Mouse (Mus musculus) thymus, adult 2 months (tissue): Measurements from ENCODE around the gene Slc25a39.

Experiments used
- CTCF ChIP-seq: fragments of 200-500 bp; IDR thresholded peaks from 2 replicates; pipeline ENCODE4 v1.5.1; 2012; ENCODE audit warnings: mild to moderate bottlenecking, control low read depth, low read length, moderate library complexity, borderline replicate concordance; ENCODE audit not compliant: control insufficient read depth, poor library complexity, insufficient read depth; ENCODE audit errors: extremely low read depth
- POLR2A ChIP-seq: fragments of 200-500 bp; IDR thresholded peaks from 2 replicates; pipeline ENCODE4 v1.6.1; 2012; ENCODE audit warnings: mild to moderate bottlenecking, low read length, control low read depth, moderate library complexity; ENCODE audit not compliant: control insufficient read depth, poor library complexity, insufficient read depth; ENCODE audit errors: extremely low read depth

GRCm38 (mm10) chr11:102381341-102382100 lies 26.2 kb downstream of the Slc25a39 start:
- no peak for TF ChIP-seq POLR2A
- no peak for TF ChIP-seq CTCF
